Mouse (Mus musculus) heart, postnatal 0 days (tissue): ENCODE data around the gene Gzmm.

ENCODE experiments used
- CTCF ChIP-seq: IDR thresholded peaks from 2 replicates; pipeline ENCODE4 v1.5.1; 2016; ENCODE audit warnings: antibody characterized with exemption, control low read depth, low read depth
- EP300 ChIP-seq: IDR thresholded peaks from 2 replicates; pipeline ENCODE4 v1.6.1; 2016; ENCODE audit warnings: antibody characterized with exemption, low read depth

DNA sequence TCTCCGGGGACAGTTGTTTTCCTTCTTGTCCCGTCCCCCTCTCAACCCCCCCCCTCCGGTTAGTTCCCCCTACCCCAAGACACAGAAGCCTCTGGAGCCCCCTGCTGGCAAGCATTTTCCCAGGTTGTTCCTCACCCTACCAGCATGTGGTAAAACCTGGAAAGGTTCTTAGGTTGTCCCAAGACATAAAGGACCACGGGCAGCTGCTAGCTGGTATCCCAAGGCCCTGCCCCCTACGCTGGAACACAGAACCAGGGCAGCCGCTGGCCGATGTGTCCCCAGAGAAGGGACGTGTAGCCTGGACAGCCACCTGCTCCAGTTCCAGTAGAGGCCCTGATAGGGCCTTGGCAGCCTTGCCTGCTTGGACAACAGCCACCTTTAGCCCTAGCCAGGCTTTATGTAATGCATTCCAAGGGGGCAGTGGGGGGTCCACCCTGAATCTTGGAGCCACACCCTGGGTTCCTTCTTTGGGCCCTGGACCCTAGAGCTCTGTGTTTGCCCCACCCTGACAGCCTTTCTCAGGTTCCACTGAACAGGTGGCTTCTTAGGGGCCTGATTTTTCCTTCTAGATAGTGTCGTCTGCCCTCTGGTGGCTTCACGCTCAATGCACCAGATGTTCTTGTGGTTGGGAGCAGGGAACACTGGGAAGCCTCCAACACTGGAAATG, 5.8 kb upstream of the Gzmm start:
- TF ChIP-seq CTCF (peak; percentile 62), EP300 (no peak)
